Mouse (Mus musculus): ENCODE results near the gene Eif2b5.
A peak's percentile ranks its signal among the peaks of the same experiment; 100 is the strongest.
"Not testable (repeated sequence)": the region's sequence is repeated elsewhere in the genome, so short reads cannot be mapped to it uniquely, and the experiment has no call there.

Eif2b5 gene

GRCm38 (mm10) chr16:20498677-20499475, at the start of gene Eif2b5:
Gene Eif2b5, plus strand, starts transcription at chr16:20498817.
- peak; percentile 97 for DNase-seq

GRCm38 (mm10) chr16:20451774-20452173, 46.8 kb upstream of the Eif2b5 start:
- DNase-seq = no peak

- no peak for DNase-seq
These were observed 44.4 kb upstream of the Eif2b5 start for GRCm38 (mm10) chr16:20454155-20454654.

- no peak for DNase-seq
These were observed 42.5 kb upstream of the Eif2b5 start for GRCm38 (mm10) chr16:20456106-20456505.

GRCm38 (mm10) chr16:20458736-20459135, 39.9 kb upstream of the Eif2b5 start:
- DNase-seq = not testable (repeated sequence)

GRCm38 (mm10) chr16:20464725-20465124, 33.9 kb upstream of the Eif2b5 start:
- DNase-seq = no peak

- no peak for DNase-seq
These were observed 27.6 kb upstream of the Eif2b5 start for GRCm38 (mm10) chr16:20470981-20471380.

GRCm38 (mm10) chr16:20471686-20472085, 26.9 kb upstream of the Eif2b5 start:
- no peak for DNase-seq

- no peak for DNase-seq
These were observed 24.9 kb upstream of the Eif2b5 start for GRCm38 (mm10) chr16:20473748-20474147.

GRCm38 (mm10) chr16:20474211-20474610, 24.4 kb upstream of the Eif2b5 start:
- no peak for DNase-seq

- DNase-seq = no peak
These were observed 23.8 kb upstream of the Eif2b5 start for GRCm38 (mm10) chr16:20474786-20475185.

- DNase-seq = no peak
These were observed 23.3 kb upstream of the Eif2b5 start for GRCm38 (mm10) chr16:20475335-20475734.

- DNase-seq = no peak
These were observed 21.8 kb upstream of the Eif2b5 start for GRCm38 (mm10) chr16:20476857-20477256.

GRCm38 (mm10) chr16:20477270-20477669, 21.3 kb upstream of the Eif2b5 start:
- DNase-seq = no peak

- no peak for DNase-seq
These were observed 20.1 kb upstream of the Eif2b5 start for GRCm38 (mm10) chr16:20478504-20478903.

GRCm38 (mm10) chr16:20479026-20479760, 19.4 kb upstream of the Eif2b5 start:
- DNase-seq = not testable (repeated sequence)

GRCm38 (mm10) chr16:20480115-20480514, 18.5 kb upstream of the Eif2b5 start:
- DNase-seq = no peak

GRCm38 (mm10) chr16:20481746-20482145, 16.9 kb upstream of the Eif2b5 start:
- DNase-seq = no peak

- not testable (repeated sequence) for DNase-seq
These were observed 14.9 kb upstream of the Eif2b5 start for GRCm38 (mm10) chr16:20483716-20484115.

GRCm38 (mm10) chr16:20485061-20485460, 13.6 kb upstream of the Eif2b5 start:
- no peak for DNase-seq

- DNase-seq = no peak
These were observed 12.6 kb upstream of the Eif2b5 start for GRCm38 (mm10) chr16:20486048-20486447.

GRCm38 (mm10) chr16:20488151-20488550, 10.5 kb upstream of the Eif2b5 start:
- no peak for DNase-seq

GRCm38 (mm10) chr16:20488751-20489150, 9.9 kb upstream of the Eif2b5 start:
- DNase-seq = not testable (repeated sequence)

GRCm38 (mm10) chr16:20489233-20489632, 9.4 kb upstream of the Eif2b5 start:
- DNase-seq = no peak
